Mouse (Mus musculus): Measurements from ENCODE around the gene Cpvl. TPM values are rescaled to one million over a fixed set of nuclear protein-coding genes. Genes with fewer than 3 reads are reported as not detected.

Cpvl gene
- polyA plus RNA-seq (2015; fragmentation: Nextera tagmentation; extraction: Ambion mirVana) = not detected in 2 replicates

GRCm38 (mm10) chr6:53978571-53978970 is at the start of gene Cpvl:
Gene Cpvl (minus strand): TSS chr6:53978671.
- H3K4me2 ChIP-seq (ENCODE audit: low read length) = no peak within 1 kb of the TSS
- no peak within 1 kb of the TSS for H3K9ac ChIP-seq (ENCODE audit: low read depth, low read length)

GRCm38 (mm10) chr6:54023846-54024245 is 45.4 kb upstream of the Cpvl start:
- Histone ChIP-seq H3K4me1 (ENCODE audit: control insufficient read depth, insufficient read depth, low read length) (peaks cover 7% of the 10 kb centered on the region), H3K27me3 (ENCODE audit: control insufficient read depth, insufficient read depth, low read depth, low read length) (no peaks in the 10 kb centered on the region), H3K27ac (ENCODE audit: low read length) (no peak overlapping the region), H3K4me2 (ENCODE audit: low read length) (no peak overlapping the region), H3K36me3 (ENCODE audit: control insufficient read depth, insufficient read depth, low read length) (no peaks in the 10 kb centered on the region), H3K9me3 (replicated peaks; ENCODE audit: control insufficient read depth, low read length, poor library complexity, severe bottlenecking) (no peaks in the 10 kb centered on the region), H3K4me3 (ENCODE audit: low read depth, low read length) (no peak overlapping the region), H3K9ac (ENCODE audit: low read depth, low read length) (no peak overlapping the region)
- ATAC-seq = no peak
- 92% methylated on average over 5 of the region's 5 CpGs for WGBS

More at GRCm38 (mm10) chr6:53978571-53978970, at the start of gene Cpvl:
- WGBS = 89% methylated on average over 5 of the region's 5 CpGs
- ATAC-seq = no peak
- Histone ChIP-seq H3K36me3 (ENCODE audit: control insufficient read depth, insufficient read depth, low read length) (no peaks in the 10 kb centered on the region), H3K27me3 (ENCODE audit: control insufficient read depth, insufficient read depth, low read depth, low read length) (no peaks in the 10 kb centered on the region), H3K4me1 (ENCODE audit: control insufficient read depth, insufficient read depth, low read length) (0 out of 2 replicates have a peak, but pooled peaks cover under 1% of the 10 kb centered on the region), H3K27ac (ENCODE audit: low read length) (no peak within 1 kb of the TSS), H3K9me3 (replicated peaks; ENCODE audit: control insufficient read depth, low read length, poor library complexity, severe bottlenecking) (no peaks in the 10 kb centered on the region), H3K4me3 (ENCODE audit: low read depth, low read length) (no peak within 1 kb of the TSS)

- 39% methylated on average over 15 of the region's 15 CpGs for WGBS
- H3K4me3 ChIP-seq (ENCODE audit: low read depth, low read length) = no peak overlapping the region
- H3K4me2 ChIP-seq (ENCODE audit: low read length) = peak overlapping the region; percentile 4; the same call in 1 of the 2 replicates
- H3K9me3 ChIP-seq (replicated peaks; ENCODE audit: control insufficient read depth, low read length, poor library complexity, severe bottlenecking) = no peaks in the 10 kb centered on the region
- ATAC-seq = no peak
- H3K27me3 ChIP-seq (ENCODE audit: control insufficient read depth, insufficient read depth, low read depth, low read length) = no peaks in the 10 kb centered on the region
- no peaks in the 10 kb centered on the region for H3K36me3 ChIP-seq (ENCODE audit: control insufficient read depth, insufficient read depth, low read length)
- H3K27ac ChIP-seq (ENCODE audit: low read length) = no peak overlapping the region
- H3K9ac ChIP-seq (ENCODE audit: low read depth, low read length) = no peak overlapping the region
- H3K4me1 ChIP-seq (ENCODE audit: control insufficient read depth, insufficient read depth, low read length) = peaks cover 7% of the 10 kb centered on the region
Observed at GRCm38 (mm10) chr6:54021123-54021789, 42.8 kb upstream of the Cpvl start.

GRCm38 (mm10) chr6:54018861-54019260 is 40.4 kb upstream of the Cpvl start:
- Histone ChIP-seq H3K9ac (ENCODE audit: low read depth, low read length) (no peak overlapping the region), H3K4me3 (ENCODE audit: low read depth, low read length) (no peak overlapping the region), H3K4me1 (ENCODE audit: control insufficient read depth, insufficient read depth, low read length) (no peaks in the 10 kb centered on the region; the same call in 1 of the 2 replicates), H3K27me3 (ENCODE audit: control insufficient read depth, insufficient read depth, low read depth, low read length) (no peaks in the 10 kb centered on the region), H3K9me3 (replicated peaks; ENCODE audit: control insufficient read depth, low read length, poor library complexity, severe bottlenecking) (no peaks in the 10 kb centered on the region), H3K36me3 (ENCODE audit: control insufficient read depth, insufficient read depth, low read length) (no peaks in the 10 kb centered on the region), H3K4me2 (ENCODE audit: low read length) (no peak overlapping the region), H3K27ac (ENCODE audit: low read length) (no peak overlapping the region)
- 88% methylated on average over 5 of the region's 5 CpGs for WGBS
- no peak for ATAC-seq

DNA sequence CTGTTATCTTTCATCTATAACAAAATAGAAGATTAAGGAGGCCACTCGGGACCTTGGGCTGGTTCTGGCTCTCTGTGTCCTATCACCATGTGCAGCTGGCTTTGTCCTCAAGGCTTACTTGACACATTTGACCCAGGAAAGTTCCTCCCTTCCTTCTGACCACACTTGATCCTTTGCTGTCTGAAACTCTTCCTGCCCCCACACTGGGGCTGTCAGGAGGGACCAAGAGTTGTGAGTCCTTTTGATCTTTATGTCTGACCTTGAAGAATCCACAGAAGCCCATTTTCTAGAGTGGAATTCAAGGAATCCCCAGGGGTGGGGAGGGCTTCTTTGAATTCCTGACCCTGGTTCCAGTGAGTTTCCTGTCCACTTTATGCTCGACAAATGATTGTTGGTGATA is 39.6 kb upstream of the Cpvl start:
- no peak for ATAC-seq
- Histone ChIP-seq H3K9me3 (replicated peaks; ENCODE audit: control insufficient read depth, low read length, poor library complexity, severe bottlenecking) (no peaks in the 10 kb centered on the region), H3K4me1 (ENCODE audit: control insufficient read depth, insufficient read depth, low read length) (no peaks in the 10 kb centered on the region; the same call in 1 of the 2 replicates), H3K27me3 (ENCODE audit: control insufficient read depth, insufficient read depth, low read depth, low read length) (no peaks in the 10 kb centered on the region), H3K4me3 (ENCODE audit: low read depth, low read length) (no peak overlapping the region), H3K4me2 (ENCODE audit: low read length) (no peak overlapping the region), H3K27ac (ENCODE audit: low read length) (no peak overlapping the region), H3K36me3 (ENCODE audit: control insufficient read depth, insufficient read depth, low read length) (no peaks in the 10 kb centered on the region), H3K9ac (ENCODE audit: low read depth, low read length) (no peak overlapping the region)
- 62% methylated on average over 2 of the region's 2 CpGs for WGBS

DNA sequence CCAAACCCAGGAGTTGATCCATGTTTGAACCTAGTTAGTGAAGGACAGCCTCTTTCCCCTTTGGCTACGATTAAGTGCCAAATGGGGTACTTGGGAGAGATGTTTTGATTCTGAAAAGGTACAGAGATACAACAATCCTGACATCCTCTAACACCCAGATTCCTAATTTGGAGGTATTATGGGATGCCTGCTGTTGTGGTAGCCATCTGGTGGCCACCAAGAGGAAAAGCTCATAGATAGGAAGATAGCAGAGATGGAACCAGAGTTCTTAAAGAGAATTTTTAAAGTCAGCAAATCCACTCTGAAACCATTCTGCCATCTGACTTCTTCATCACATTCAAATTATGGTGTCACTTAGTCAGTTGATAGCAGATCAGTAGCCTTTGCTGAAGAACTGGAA is 33.7 kb upstream of the Cpvl start:
- Histone ChIP-seq H3K4me3 (ENCODE audit: low read depth, low read length) (no peak overlapping the region), H3K9me3 (replicated peaks; ENCODE audit: control insufficient read depth, low read length, poor library complexity, severe bottlenecking) (no peaks in the 10 kb centered on the region), H3K36me3 (ENCODE audit: control insufficient read depth, insufficient read depth, low read length) (no peaks in the 10 kb centered on the region), H3K4me1 (ENCODE audit: control insufficient read depth, insufficient read depth, low read length) (peaks cover 11% of the 10 kb centered on the region; the same call in 1 of the 2 replicates), H3K27me3 (ENCODE audit: control insufficient read depth, insufficient read depth, low read depth, low read length) (no peaks in the 10 kb centered on the region), H3K27ac (ENCODE audit: low read length) (no peak overlapping the region), H3K4me2 (ENCODE audit: low read length) (no peak overlapping the region), H3K9ac (ENCODE audit: low read depth, low read length) (no peak overlapping the region)
- 100% methylated on average over 1 of the region's 1 CpGs for WGBS
- no peak for ATAC-seq

DNA sequence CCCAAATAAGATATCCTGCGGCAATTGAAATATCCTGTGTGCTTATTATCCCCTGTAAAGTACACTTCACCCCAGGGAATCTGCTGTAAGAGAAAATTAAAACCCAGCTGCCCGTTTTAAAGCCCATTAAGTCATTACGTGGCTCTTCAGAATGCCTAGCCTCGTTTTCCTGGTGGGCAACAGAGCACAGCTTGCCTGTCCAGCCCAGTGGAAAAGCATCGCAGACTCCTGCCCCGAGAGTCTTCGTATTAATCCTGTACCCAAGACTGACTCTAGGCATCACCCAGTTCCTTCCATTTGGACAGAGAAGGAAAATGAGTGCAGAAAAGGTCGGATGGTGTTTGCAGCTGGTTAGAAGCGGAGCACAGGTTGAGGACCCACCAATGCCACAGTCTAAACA is 31.9 kb upstream of the Cpvl start:
- no peak for ATAC-seq
- H3K27ac ChIP-seq (ENCODE audit: low read length) = no peak overlapping the region
- no peak overlapping the region for H3K4me3 ChIP-seq (ENCODE audit: low read depth, low read length)
- no peak overlapping the region for H3K4me2 ChIP-seq (ENCODE audit: low read length)
- H3K36me3 ChIP-seq (ENCODE audit: control insufficient read depth, insufficient read depth, low read length) = no peaks in the 10 kb centered on the region
- H3K4me1 ChIP-seq (ENCODE audit: control insufficient read depth, insufficient read depth, low read length) = peaks cover 11% of the 10 kb centered on the region; the same call in 1 of the 2 replicates
- 42% methylated on average over 9 of the region's 9 CpGs for WGBS
- H3K9ac ChIP-seq (ENCODE audit: low read depth, low read length) = no peak overlapping the region
- H3K9me3 ChIP-seq (replicated peaks; ENCODE audit: control insufficient read depth, low read length, poor library complexity, severe bottlenecking) = no peaks in the 10 kb centered on the region
- H3K27me3 ChIP-seq (ENCODE audit: control insufficient read depth, insufficient read depth, low read depth, low read length) = no peaks in the 10 kb centered on the region

DNA sequence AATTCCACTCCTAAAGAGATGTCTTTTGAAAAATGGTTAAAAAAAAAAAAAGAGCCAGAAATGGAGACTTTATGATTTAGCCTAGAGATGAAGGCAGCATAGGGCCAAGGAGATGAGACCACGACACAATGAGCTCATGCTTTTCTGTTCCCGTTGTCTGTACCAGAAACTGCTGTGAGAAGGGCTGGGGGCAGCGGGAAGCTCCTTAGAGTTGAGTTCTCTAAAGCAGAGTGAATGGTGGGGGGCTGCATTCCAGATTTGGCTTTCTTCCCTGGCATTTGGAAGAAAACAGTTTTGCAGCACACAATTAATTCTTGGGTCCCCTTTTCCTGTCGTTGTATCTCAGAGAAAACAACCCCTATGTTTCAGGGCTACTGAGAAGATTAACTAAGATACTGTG is 30.8 kb upstream of the Cpvl start:
- Histone ChIP-seq H3K4me1 (ENCODE audit: control insufficient read depth, insufficient read depth, low read length) (peaks cover 11% of the 10 kb centered on the region; the same call in 1 of the 2 replicates), H3K27me3 (ENCODE audit: control insufficient read depth, insufficient read depth, low read depth, low read length) (no peaks in the 10 kb centered on the region), H3K27ac (ENCODE audit: low read length) (no peak overlapping the region), H3K4me3 (ENCODE audit: low read depth, low read length) (no peak overlapping the region), H3K9me3 (replicated peaks; ENCODE audit: control insufficient read depth, low read length, poor library complexity, severe bottlenecking) (no peaks in the 10 kb centered on the region), H3K9ac (ENCODE audit: low read depth, low read length) (no peak overlapping the region), H3K36me3 (ENCODE audit: control insufficient read depth, insufficient read depth, low read length) (no peaks in the 10 kb centered on the region), H3K4me2 (ENCODE audit: low read length) (no peak overlapping the region)
- 24% methylated on average over 4 of the region's 4 CpGs for WGBS
- no peak for ATAC-seq

- ATAC-seq = no peak
Observed at GRCm38 (mm10) chr6:54008448-54009120, 30.1 kb upstream of the Cpvl start.

More at GRCm38 (mm10) chr6:54008448-54009120, 30.1 kb upstream of the Cpvl start:
- Histone ChIP-seq H3K9me3 (replicated peaks; ENCODE audit: control insufficient read depth, low read length, poor library complexity, severe bottlenecking) (no peaks in the 10 kb centered on the region), H3K27ac (ENCODE audit: low read length) (peak overlapping the region; percentile 30; the same call in 1 of the 2 replicates), H3K27me3 (ENCODE audit: control insufficient read depth, insufficient read depth, low read depth, low read length) (no peaks in the 10 kb centered on the region), H3K4me3 (ENCODE audit: low read depth, low read length) (peak overlapping the region; percentile 2; the same call in 1 of the 2 replicates), H3K4me1 (ENCODE audit: control insufficient read depth, insufficient read depth, low read length) (peaks cover 11% of the 10 kb centered on the region; the same call in 1 of the 2 replicates), H3K36me3 (ENCODE audit: control insufficient read depth, insufficient read depth, low read length) (no peaks in the 10 kb centered on the region), H3K9ac (ENCODE audit: low read depth, low read length) (peak overlapping the region; percentile 15; the same call in 1 of the 2 replicates), H3K4me2 (ENCODE audit: low read length) (peak overlapping the region; percentile 47)
- WGBS = 35% methylated on average over 16 of the region's 16 CpGs

All from midbrain, embryonic 16.5 days (tissue).